Mouse (Mus musculus) T-helper 2 cell (primary cell): ENCODE data around the gene Tns1.

Source experiments
- in situ Hi-C: fragments of 300-600 bp; cut with MboI, MseI; formaldehyde crosslinking; loops from one replicate; pipeline ENCODE4 v1.15.1; 2025; ENCODE audit warnings: high pct_unique_total_duplicates

Gene Tns1

GRCm38 (mm10) chr1:74034736-74035135 is 89.5 kb downstream of the Tns1 start:
- in situ Hi-C loops = no loop called here

GRCm38 (mm10) chr1:74034211-74034610 is 90.0 kb downstream of the Tns1 start:
- in situ Hi-C loops = no loop called here

- in situ Hi-C loops = no loop called here
Measured at GRCm38 (mm10) chr1:74033407-74033806, 90.8 kb downstream of the Tns1 start.

GRCm38 (mm10) chr1:74032966-74033365 is 91.3 kb downstream of the Tns1 start:
- in situ Hi-C loops = no loop called here

- in situ Hi-C loops = no loop called here
Measured at GRCm38 (mm10) chr1:74031771-74032609, 92.3 kb downstream of the Tns1 start.

DNA sequence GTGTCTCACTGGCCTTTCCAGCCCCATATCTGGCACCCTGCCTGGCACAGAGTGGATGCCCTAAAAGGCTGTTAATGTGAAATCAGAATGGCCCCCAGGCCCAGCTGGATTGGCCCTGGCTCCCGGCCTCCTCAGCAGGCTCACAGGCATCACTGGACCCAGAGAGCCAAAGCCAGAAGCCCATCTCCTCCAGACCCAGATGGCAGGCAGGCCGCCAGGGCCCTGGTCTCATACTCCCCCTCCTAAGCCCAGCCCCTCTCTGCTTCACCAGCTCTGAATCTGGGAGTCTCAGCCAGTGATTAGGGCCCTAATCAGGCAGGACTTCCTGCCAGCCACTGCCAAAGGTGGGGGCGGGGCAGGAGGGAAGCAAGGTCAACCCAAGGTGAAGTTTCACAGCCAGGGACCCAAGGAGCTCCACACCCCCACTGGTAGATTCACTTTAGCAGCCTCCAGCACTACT is 93.3 kb downstream of the Tns1 start:
- in situ Hi-C loops = no loop called here

DNA sequence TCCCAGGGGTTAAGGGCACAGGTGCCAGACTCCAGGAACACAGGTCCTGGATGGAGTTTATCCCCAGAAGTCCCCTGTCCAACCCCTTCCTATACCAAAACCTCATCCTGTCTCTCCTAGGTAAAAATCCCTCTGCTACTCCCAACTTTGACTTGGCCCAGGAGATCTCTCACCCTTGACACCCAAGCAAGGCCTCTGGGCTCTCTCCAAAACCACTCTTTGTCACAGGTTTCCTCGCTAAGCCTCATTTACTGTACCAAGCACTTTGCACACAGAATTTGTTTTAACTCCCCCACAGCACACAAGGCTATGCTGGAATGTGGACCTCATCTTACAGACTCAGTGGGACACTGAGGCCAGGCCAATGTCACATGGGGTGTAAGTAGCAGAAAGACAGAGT is 94.0 kb downstream of the Tns1 start:
- in situ Hi-C loops = no loop called here

DNA sequence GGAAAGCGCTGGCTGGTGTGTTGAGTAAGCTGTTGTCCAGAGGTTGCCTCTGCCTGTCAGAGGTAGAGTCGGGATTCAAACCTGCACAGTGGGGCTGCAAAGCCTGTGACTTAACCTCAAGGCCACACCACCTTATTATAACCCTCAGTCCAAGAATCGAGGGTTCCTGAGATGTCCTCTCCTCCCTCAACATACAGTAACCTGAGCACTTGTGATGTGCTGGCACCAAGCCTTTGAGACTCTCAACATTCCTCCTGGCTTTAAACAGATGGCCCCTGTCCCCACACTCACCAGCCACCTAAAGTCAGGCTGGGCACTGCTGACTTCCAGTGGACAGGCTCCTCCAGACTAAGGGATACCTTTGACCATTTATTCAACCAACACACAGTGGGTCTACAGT is 94.6 kb downstream of the Tns1 start:
- in situ Hi-C loops = no loop called here

DNA sequence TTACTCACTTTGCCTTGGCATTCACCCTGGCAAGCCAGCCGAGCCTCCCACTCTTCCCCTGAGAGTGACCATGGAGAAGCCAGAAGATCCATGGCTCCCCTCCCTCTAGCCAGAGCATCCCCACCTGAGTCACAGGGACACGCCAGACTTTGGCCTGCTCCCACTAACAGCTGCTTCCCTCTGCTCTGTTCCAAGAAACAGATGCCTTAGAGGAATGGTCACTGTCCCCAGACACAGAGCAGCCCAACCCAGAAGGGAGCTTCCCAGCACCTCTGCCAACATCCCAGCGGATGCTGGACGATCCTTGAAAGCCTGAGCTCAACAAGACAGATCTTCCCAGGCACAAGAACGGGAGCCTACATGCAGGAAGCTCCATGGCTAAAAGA is 95.4 kb downstream of the Tns1 start:
- in situ Hi-C loops = no loop called here

DNA sequence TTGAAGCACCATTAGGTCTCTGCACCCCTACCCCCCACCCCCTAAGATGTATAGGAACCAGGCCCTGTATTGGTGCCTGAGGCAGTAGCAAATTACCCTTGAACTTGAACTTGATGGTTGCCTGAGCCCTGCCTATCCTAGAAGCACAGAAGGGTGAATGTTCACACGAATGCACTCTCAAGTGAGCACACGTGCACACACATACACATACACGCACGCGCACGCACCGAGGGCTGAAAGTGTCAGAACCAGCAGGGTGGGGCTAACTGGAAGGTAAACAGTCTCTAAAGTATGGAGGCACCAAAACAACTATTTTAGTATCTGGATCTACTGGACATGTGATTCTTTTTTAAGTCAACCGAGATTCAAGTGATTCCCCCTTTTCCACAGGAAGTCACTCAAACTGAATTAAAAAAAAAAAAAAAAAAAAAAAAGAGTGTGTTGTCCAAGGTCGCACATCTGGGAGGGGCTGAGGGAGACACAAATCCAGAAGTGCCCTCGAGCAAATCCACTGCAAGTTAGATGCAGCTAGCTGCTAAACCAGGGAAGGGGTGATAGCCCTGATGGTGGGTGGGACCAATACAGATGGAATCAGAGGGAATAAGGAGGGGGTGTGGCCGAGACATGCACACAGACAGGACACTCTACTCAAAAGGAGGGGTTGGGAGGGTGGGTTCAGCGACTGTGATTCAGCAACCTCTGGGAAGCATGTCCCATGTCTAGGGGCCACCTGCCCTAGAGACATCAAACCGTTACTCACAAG is 96.0 kb downstream of the Tns1 start:
- in situ Hi-C loops = no loop called here

DNA sequence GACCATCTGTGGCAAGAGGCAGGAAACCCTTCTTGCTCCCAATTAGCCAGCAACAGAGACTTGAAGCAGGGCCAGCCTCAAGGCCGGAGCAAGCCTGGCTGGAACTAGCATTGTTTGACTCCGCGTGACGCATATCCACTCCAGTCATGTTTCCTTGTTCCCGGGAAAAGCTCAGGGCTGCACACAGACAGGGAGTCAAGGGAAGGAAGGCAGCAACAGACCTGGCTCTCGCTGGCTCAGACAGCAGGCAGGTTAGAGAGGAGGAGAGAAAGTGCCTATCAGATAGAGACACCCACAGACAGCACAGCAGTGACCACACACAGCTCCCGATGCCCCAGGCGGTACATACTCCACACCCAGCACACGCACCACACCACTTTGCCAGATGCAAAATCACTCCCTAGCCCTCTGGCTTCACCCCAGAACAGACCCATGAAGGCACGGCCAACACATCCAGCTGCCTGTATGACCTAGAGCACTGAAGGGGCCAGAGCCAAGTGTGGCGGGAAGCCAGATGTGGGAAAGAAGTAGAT is 96.6 kb downstream of the Tns1 start:
- in situ Hi-C loops = no loop called here

- in situ Hi-C loops = no loop called here
Measured at GRCm38 (mm10) chr1:74026703-74027195, 97.5 kb downstream of the Tns1 start.

GRCm38 (mm10) chr1:74025651-74026226 is 98.5 kb downstream of the Tns1 start:
- in situ Hi-C loops = no loop called here

DNA sequence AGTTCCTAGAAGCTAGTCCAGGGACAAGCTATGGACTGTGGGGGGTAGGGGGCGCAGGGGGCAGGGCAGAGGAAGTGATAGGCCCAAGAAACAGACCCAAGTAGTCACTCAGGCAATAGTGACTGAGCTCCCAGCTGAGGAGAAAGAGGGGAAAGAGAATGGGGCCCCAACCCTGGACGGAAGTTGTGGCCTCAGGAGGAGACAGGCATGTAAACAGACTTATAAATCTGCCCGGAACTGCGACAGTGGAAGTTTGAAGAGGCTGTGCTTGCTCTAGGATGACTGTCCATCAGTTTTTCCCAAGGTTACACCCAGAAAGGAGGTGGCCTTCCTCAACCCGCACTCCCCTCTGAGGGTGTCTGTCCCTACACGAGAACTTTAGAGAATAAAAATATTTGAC is 99.0 kb downstream of the Tns1 start:
- in situ Hi-C loops = no loop called here

- in situ Hi-C loops = no loop called here
Measured at GRCm38 (mm10) chr1:74024452-74025190, 99.6 kb downstream of the Tns1 start.

- in situ Hi-C loops = no loop called here
Measured at GRCm38 (mm10) chr1:74022998-74023397, 101.3 kb downstream of the Tns1 start.

GRCm38 (mm10) chr1:74022536-74022935 is 101.7 kb downstream of the Tns1 start:
- in situ Hi-C loops = no loop called here

GRCm38 (mm10) chr1:74020235-74020634 is 104.0 kb downstream of the Tns1 start:
- in situ Hi-C loops = no loop called here

DNA sequence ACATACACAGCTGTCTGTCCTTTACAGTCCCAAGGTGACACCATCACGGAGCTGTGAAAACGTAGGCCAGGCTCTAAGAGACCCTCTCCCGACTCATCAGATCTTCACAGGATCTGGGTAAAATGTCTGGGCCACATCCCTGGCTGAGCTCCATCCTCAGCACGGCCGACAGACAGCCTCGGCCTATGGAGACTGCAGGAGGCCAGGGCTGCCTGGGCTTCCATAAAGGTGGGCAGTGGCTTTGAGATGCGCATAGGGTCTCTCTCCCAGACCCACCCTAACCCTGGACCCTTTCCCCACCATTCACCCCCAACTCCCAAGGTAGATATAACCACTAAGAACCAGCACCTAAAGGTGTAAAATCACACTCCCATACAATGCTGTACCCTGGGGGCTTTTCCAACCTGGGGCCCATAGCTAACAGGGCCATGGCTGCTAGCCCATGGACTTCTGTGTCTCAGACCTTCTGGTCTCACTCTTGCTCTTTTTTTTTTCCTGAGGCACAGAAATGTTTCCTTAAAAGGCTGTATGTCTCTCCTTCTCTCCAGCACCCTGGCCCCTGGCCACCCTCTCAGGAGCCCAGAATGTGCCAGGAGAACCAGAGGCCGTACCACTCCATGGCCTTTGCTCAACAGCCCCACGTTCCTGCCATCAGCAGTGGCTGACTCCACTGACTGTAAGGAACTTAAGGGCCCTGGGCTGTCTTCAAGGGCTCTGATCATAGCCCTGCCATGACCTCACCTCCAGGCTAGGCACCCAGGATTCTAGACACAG is 106.7 kb downstream of the Tns1 start:
- in situ Hi-C loops = no loop called here

DNA sequence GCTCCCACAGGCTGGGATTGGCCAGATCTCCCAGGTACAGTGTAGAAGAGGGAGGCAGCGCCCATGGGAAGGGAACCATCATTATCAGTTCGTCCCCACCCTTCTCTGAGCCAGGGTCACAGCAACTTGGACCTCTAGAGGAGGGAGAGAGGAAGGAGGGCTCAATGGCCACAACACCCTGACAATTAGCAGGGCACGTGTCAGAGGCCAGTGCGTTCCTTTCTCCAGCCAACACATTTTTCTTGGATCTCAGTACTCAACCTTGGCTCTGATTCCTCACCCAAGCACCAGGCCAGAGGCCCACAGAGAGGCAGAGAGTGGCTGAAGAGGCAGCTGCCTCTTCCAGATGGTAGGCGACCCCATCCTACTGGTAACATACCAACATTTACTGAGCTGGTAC is 107.6 kb downstream of the Tns1 start:
- in situ Hi-C loops = no loop called here
